ENCODE assay signal across 16 mouse cellular contexts in the genomic region with DNA sequence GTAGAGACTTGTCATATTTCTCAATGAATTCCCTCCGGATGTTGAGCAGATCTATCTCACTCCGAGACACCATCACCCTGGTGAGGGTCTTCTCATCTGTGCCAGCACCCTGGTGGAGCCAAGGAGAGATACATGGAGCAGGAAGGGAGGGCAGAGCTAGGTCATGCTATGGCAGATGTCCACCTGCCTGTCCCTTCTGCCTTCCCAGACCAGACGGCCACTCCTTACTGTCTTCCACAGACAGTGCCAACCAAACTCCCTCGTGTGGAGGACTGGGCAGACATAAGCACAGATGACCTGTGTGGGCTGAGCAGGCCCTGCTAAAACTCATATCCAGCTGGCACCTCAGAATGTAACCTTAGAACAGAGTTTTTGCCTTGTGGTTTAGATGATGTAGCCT.
"Had no signal": no experiment of that assay in that cellular context is flagged by ENCODE, and none has a peak within 500 bp of the region (broad histone marks: within the 10 kb centered on the region; RNA-seq: fewer than 3 reads in every experiment).

No protein-coding gene starts in this region.

- H3K4me3 ChIP-seq: neural tube, embryonic 13.5 days; neural tube, embryonic 15.5 days; stomach, embryonic 15.5 days had no signal

- DNase-seq: retina, postnatal 1 day; right cerebral cortex, adult 18-20 months; right cerebral cortex, postnatal 14 days; right cerebral cortex, postnatal 25 days; right cerebral cortex, postnatal 4 days; spleen, adult 18-20 months; thymus, adult 18-20 months; thymus, adult 2 months; thymus, postnatal 14 days; thymus, postnatal 25 days; thymus, postnatal 36 days; thymus, postnatal 4 days had no signal

- H3K27me3 ChIP-seq: neural tube, embryonic 13.5 days; neural tube, embryonic 15.5 days; stomach, embryonic 15.5 days had no signal

- H3K27ac ChIP-seq: neural tube, embryonic 13.5 days; neural tube, embryonic 15.5 days; stomach, embryonic 15.5 days; stomach, postnatal 0 days had no signal

- H3K4me1 ChIP-seq: neural tube, embryonic 13.5 days; neural tube, embryonic 15.5 days had no signal
